Mouse (Mus musculus) heart, postnatal 0 days (tissue): ENCODE results near the gene Fam81b.

ENCODE experiments used
- CTCF ChIP-seq: IDR thresholded peaks from 2 replicates; pipeline ENCODE4 v1.5.1; 2016; ENCODE audit warnings: antibody characterized with exemption, control low read depth, low read depth
- EP300 ChIP-seq: IDR thresholded peaks from 2 replicates; pipeline ENCODE4 v1.6.1; 2016; ENCODE audit warnings: antibody characterized with exemption, low read depth

- TF ChIP-seq CTCF (no peak), EP300 (no peak)
Measured at GRCm38 (mm10) chr13:76178700-76179099, 126.2 kb downstream of the Fam81b start.
